In genomic region chr13:36214056-36214455, GRCm38 (mm10) we compare ENCODE assay signal across 23 mouse cellular contexts.
"Had no signal": no experiment of that assay in that cellular context is flagged by ENCODE, and none has a peak within 500 bp of the region (broad histone marks: within the 10 kb centered on the region; RNA-seq: fewer than 3 reads in every experiment).

No protein-coding gene starts in this region.

- H3K4me1 ChIP-seq: kidney, embryonic 15.5 days; limb, embryonic 10.5 days; limb, embryonic 13.5 days; liver, embryonic 15.5 days; lung, embryonic 15.5 days; midbrain, embryonic 12.5 days; midbrain, embryonic 15.5 days; neural tube, embryonic 12.5 days; neural tube, embryonic 15.5 days had no signal

- H3K4me3 ChIP-seq: kidney, embryonic 15.5 days; limb, embryonic 10.5 days; limb, embryonic 13.5 days; liver, embryonic 12.5 days; liver, embryonic 15.5 days; lung, embryonic 15.5 days; midbrain, embryonic 12.5 days; midbrain, embryonic 15.5 days; neural tube, embryonic 12.5 days; neural tube, embryonic 15.5 days had no signal

- H3K27me3 ChIP-seq: kidney, embryonic 15.5 days; limb, embryonic 13.5 days; liver, embryonic 12.5 days; liver, embryonic 15.5 days; lung, embryonic 15.5 days; midbrain, embryonic 15.5 days; neural tube, embryonic 12.5 days; neural tube, embryonic 15.5 days had no signal

- H3K9me3 ChIP-seq: kidney, embryonic 15.5 days; limb, embryonic 10.5 days; limb, embryonic 13.5 days; liver, embryonic 12.5 days; liver, embryonic 15.5 days; lung, embryonic 15.5 days; midbrain, embryonic 12.5 days; midbrain, embryonic 15.5 days; neural tube, embryonic 12.5 days; neural tube, embryonic 15.5 days had no signal

- ATAC-seq: liver, embryonic 12.5 days; midbrain, embryonic 15.5 days had no signal

- DNase-seq: kidney, adult 11 months; kidney, adult 8-10 months; kidney, postnatal 10 days; kidney, postnatal 36 days; layer of hippocampus, adult 9-11 months; liver; lung, adult 18-20 months; lung, postnatal 10 days; lung, postnatal 4 days; right cerebral cortex, adult 18-20 months; right cerebral cortex, postnatal 25 days; thymus, adult 18-20 months; thymus, postnatal 4 days had no signal

- H3K36me3 ChIP-seq: kidney, embryonic 15.5 days; limb, embryonic 10.5 days; limb, embryonic 13.5 days; liver, embryonic 12.5 days; liver, embryonic 15.5 days; lung, embryonic 15.5 days; midbrain, embryonic 12.5 days; midbrain, embryonic 15.5 days; neural tube, embryonic 12.5 days; neural tube, embryonic 15.5 days had no signal

- H3K27ac ChIP-seq: kidney, embryonic 15.5 days; limb, embryonic 10.5 days; limb, embryonic 13.5 days; liver, embryonic 12.5 days; liver, embryonic 15.5 days; lung, embryonic 15.5 days; midbrain, embryonic 12.5 days; midbrain, embryonic 15.5 days; neural tube, embryonic 12.5 days; neural tube, embryonic 15.5 days had no signal
